Mouse (Mus musculus): ENCODE data around the gene Cacnb3. TPM values are rescaled to one million over a fixed set of nuclear protein-coding genes. Genes with fewer than 3 reads are reported as not detected.

Gene Cacnb3
- polyA plus RNA-seq, 1 experiment from 2014 or later: 3.8 TPM

- no peaks in the 10 kb centered on the region for H3K36me3 ChIP-seq
- no peak for ATAC-seq
- no peak overlapping the region for H3K9ac ChIP-seq
- no peaks in the 10 kb centered on the region; the same call in 1 of the 2 replicates for H3K9me3 ChIP-seq (replicated peaks)
- WGBS (ENCODE audit: insufficient replicate concordance): 41% methylated on average over 10 of the region's 10 CpGs
- H3K27me3 ChIP-seq (replicated peaks): peaks cover 48% of the 10 kb centered on the region
- peaks cover 12% of the 10 kb centered on the region; the same call in 1 of the 2 replicates for H3K4me1 ChIP-seq
- no peak overlapping the region for H3K4me3 ChIP-seq
- no peak overlapping the region for H3K4me2 ChIP-seq
- no peak overlapping the region for H3K27ac ChIP-seq
Observed at GRCm38 (mm10) chr15:98683177-98683576, 52.5 kb downstream of the Cacnb3 start.

GRCm38 (mm10) chr15:98683746-98684145 is 53.1 kb downstream of the Cacnb3 start:
- H3K27me3 ChIP-seq (replicated peaks): peaks cover 48% of the 10 kb centered on the region
- no peak overlapping the region for H3K27ac ChIP-seq
- 39% methylated on average over 1 of the region's 1 CpGs for WGBS (ENCODE audit: insufficient replicate concordance)
- no peak overlapping the region for H3K4me3 ChIP-seq
- H3K4me2 ChIP-seq: no peak overlapping the region
- no peaks in the 10 kb centered on the region; the same call in 1 of the 2 replicates for H3K9me3 ChIP-seq (replicated peaks)
- H3K9ac ChIP-seq: no peak overlapping the region
- H3K36me3 ChIP-seq: no peaks in the 10 kb centered on the region
- ATAC-seq: no peak
- H3K4me1 ChIP-seq: peaks cover 12% of the 10 kb centered on the region; the same call in 1 of the 2 replicates

GRCm38 (mm10) chr15:98685926-98686325 is 55.3 kb downstream of the Cacnb3 start:
- Histone ChIP-seq H3K27me3 (replicated peaks) (peaks cover 54% of the 10 kb centered on the region), H3K4me2 (no peak overlapping the region), H3K4me3 (no peak overlapping the region), H3K9me3 (replicated peaks) (no peaks in the 10 kb centered on the region; the same call in 1 of the 2 replicates), H3K9ac (no peak overlapping the region), H3K4me1 (peaks cover 12% of the 10 kb centered on the region; the same call in 1 of the 2 replicates), H3K27ac (no peak overlapping the region), H3K36me3 (no peaks in the 10 kb centered on the region)
- ATAC-seq: no peak
- WGBS (ENCODE audit: insufficient replicate concordance): 56% methylated on average over 3 of the region's 3 CpGs

GRCm38 (mm10) chr15:98689682-98690081 is 59.0 kb downstream of the Cacnb3 start:
- no peak overlapping the region for H3K27ac ChIP-seq
- no peak overlapping the region for H3K4me2 ChIP-seq
- WGBS (ENCODE audit: insufficient replicate concordance): 61% methylated on average over 2 of the region's 2 CpGs
- ATAC-seq: no peak
- no peaks in the 10 kb centered on the region for H3K36me3 ChIP-seq
- peaks cover 53% of the 10 kb centered on the region for H3K27me3 ChIP-seq (replicated peaks)
- H3K9me3 ChIP-seq (replicated peaks): no peaks in the 10 kb centered on the region; the same call in 1 of the 2 replicates
- no peak overlapping the region for H3K9ac ChIP-seq
- no peaks in the 10 kb centered on the region for H3K4me1 ChIP-seq
- H3K4me3 ChIP-seq: no peak overlapping the region

- H3K4me3 ChIP-seq: no peak overlapping the region
- 73% methylated on average over 7 of the region's 7 CpGs for WGBS (ENCODE audit: insufficient replicate concordance)
- H3K27ac ChIP-seq: no peak overlapping the region
- no peak for ATAC-seq
- no peaks in the 10 kb centered on the region for H3K9me3 ChIP-seq (replicated peaks)
- H3K9ac ChIP-seq: no peak overlapping the region
- H3K4me2 ChIP-seq: no peak overlapping the region
- H3K27me3 ChIP-seq (replicated peaks): peaks cover 72% of the 10 kb centered on the region
- H3K36me3 ChIP-seq: no peaks in the 10 kb centered on the region
- H3K4me1 ChIP-seq: 0 out of 2 replicates have a peak, but pooled peaks cover 7% of the 10 kb centered on the region
Observed at GRCm38 (mm10) chr15:98691486-98692147, 61.0 kb downstream of the Cacnb3 start.

- Histone ChIP-seq H3K4me3 (no peak overlapping the region), H3K4me2 (no peak overlapping the region), H3K4me1 (0 out of 2 replicates have a peak, but pooled peaks cover 7% of the 10 kb centered on the region), H3K9me3 (replicated peaks) (no peaks in the 10 kb centered on the region), H3K9ac (no peak overlapping the region), H3K27me3 (replicated peaks) (peaks cover 72% of the 10 kb centered on the region), H3K36me3 (no peaks in the 10 kb centered on the region), H3K27ac (no peak overlapping the region)
- no peak for ATAC-seq
- 33% methylated on average over 11 of the region's 11 CpGs for WGBS (ENCODE audit: insufficient replicate concordance)
Observed at GRCm38 (mm10) chr15:98692171-98692715, 61.6 kb downstream of the Cacnb3 start.

Other genes with a start within 250 kb of the Cacnb3 start
- not detected in 2 replicates for gene Olfr283, start 249.9 kb upstream of the Cacnb3 start, polyA plus RNA-seq (2016; fragmentation: Nextera tagmentation; extraction: Ambion mirVana)
- gene Olfr282, start 199.6 kb upstream of the Cacnb3 start, polyA plus RNA-seq (2016; fragmentation: Nextera tagmentation; extraction: Ambion mirVana): not detected in 2 replicates
- not detected in 2 replicates for gene Olfr281, start 178.3 kb upstream of the Cacnb3 start, polyA plus RNA-seq (2016; fragmentation: Nextera tagmentation; extraction: Ambion mirVana)
- gene OR5BS1P, start 160.9 kb upstream of the Cacnb3 start, polyA plus RNA-seq (2016; fragmentation: Nextera tagmentation; extraction: Ambion mirVana): not detected in 2 replicates
- gene Lalba, start 148.1 kb upstream of the Cacnb3 start, polyA plus RNA-seq (2016; fragmentation: Nextera tagmentation; extraction: Ambion mirVana): not detected in 2 replicates
- gene Olfr279, start 138.4 kb upstream of the Cacnb3 start, polyA plus RNA-seq (2016; fragmentation: Nextera tagmentation; extraction: Ambion mirVana): not detected in 2 replicates
- gene Kansl2, start 96.6 kb upstream of the Cacnb3 start, polyA plus RNA-seq (2016; fragmentation: Nextera tagmentation; extraction: Ambion mirVana): 78.4 and 78.5 TPM in 2 replicates
- 34.4 and 35.5 TPM in 2 replicates for gene Ccnt1, start 59.9 kb upstream of the Cacnb3 start, polyA plus RNA-seq (2016; fragmentation: Nextera tagmentation; extraction: Ambion mirVana)
- gene 4930415O20Rik, start 59.8 kb upstream of the Cacnb3 start, polyA plus RNA-seq (2016; fragmentation: Nextera tagmentation; extraction: Ambion mirVana): not detected in 2 replicates
- 9.7 and 10.2 TPM in 2 replicates for gene Adcy6, start 20.8 kb upstream of the Cacnb3 start, polyA plus RNA-seq (2016; fragmentation: Nextera tagmentation; extraction: Ambion mirVana)
- 15.9 and 16.2 TPM in 2 replicates for gene Ddx23, start 32.1 kb downstream of the Cacnb3 start, polyA plus RNA-seq (2016; fragmentation: Nextera tagmentation; extraction: Ambion mirVana)
- 0.30 and 0.50 TPM in 2 replicates for gene Rnd1, start 46.6 kb downstream of the Cacnb3 start, polyA plus RNA-seq (2016; fragmentation: Nextera tagmentation; extraction: Ambion mirVana)
- gene Ccdc65, start 77.4 kb downstream of the Cacnb3 start, polyA plus RNA-seq (2016; fragmentation: Nextera tagmentation; extraction: Ambion mirVana): 0.06 TPM in 1 of 2 replicates, not detected in the other
- 83.5 and 90.2 TPM in 2 replicates for gene Fkbp11, start 97.4 kb downstream of the Cacnb3 start, polyA plus RNA-seq (2016; fragmentation: Nextera tagmentation; extraction: Ambion mirVana)
- gene Arf3, start 132.4 kb downstream of the Cacnb3 start, polyA plus RNA-seq (2016; fragmentation: Nextera tagmentation; extraction: Ambion mirVana): 22.4 TPM in 2 replicates
- gene Wnt10b, start 147.3 kb downstream of the Cacnb3 start, polyA plus RNA-seq (2016; fragmentation: Nextera tagmentation; extraction: Ambion mirVana): not detected in 2 replicates
- gene Wnt1, start 159.0 kb downstream of the Cacnb3 start, polyA plus RNA-seq (2016; fragmentation: Nextera tagmentation; extraction: Ambion mirVana): not detected in 2 replicates
- gene Ddn, start 178.7 kb downstream of the Cacnb3 start, polyA plus RNA-seq (2016; fragmentation: Nextera tagmentation; extraction: Ambion mirVana): not detected in 2 replicates
- gene Prkag1, start 200.7 kb downstream of the Cacnb3 start, polyA plus RNA-seq (2016; fragmentation: Nextera tagmentation; extraction: Ambion mirVana): 114 TPM in 2 replicates
- 7.0 TPM in 2 replicates for gene Kmt2d, start 240.4 kb downstream of the Cacnb3 start, polyA plus RNA-seq (2016; fragmentation: Nextera tagmentation; extraction: Ambion mirVana)